Mouse (Mus musculus) ES-E14 (cell line): ENCODE results near the gene Ehmt1.

ENCODE experiments used
- CHD2 ChIP-seq: IDR thresholded peaks from 2 replicates; pipeline ENCODE4 v1.6.1; 2014; ENCODE audit warnings: mild to moderate bottlenecking, low read depth, low read length, inconsistent platforms
- MAFK ChIP-seq: IDR thresholded peaks from 2 replicates; pipeline ENCODE4 v1.6.1; 2014; ENCODE audit warnings: mild to moderate bottlenecking, low read depth, low read length, inconsistent platforms; ENCODE audit not compliant: insufficient read depth
- ZC3H11A ChIP-seq: IDR thresholded peaks from 2 replicates; pipeline ENCODE4 v1.6.1; 2012; ENCODE audit warnings: low read depth, mild to moderate bottlenecking, inconsistent platforms, low read length, borderline replicate concordance
- ZNF384 ChIP-seq: IDR thresholded peaks from 2 replicates; pipeline ENCODE4 v1.6.1; 2012; ENCODE audit warnings: low read depth, low read length, inconsistent platforms

- TF ChIP-seq CHD2 (no peak), MAFK (no peak), ZC3H11A (no peak), ZNF384 (no peak)
Measured at GRCm38 (mm10) chr2:24927810-24928479, 8.5 kb upstream of the Ehmt1 start.
